In genomic region chr10:95610666-95611330, GRCm38 (mm10) we compare ENCODE assay signal across 11 mouse cellular contexts. TPM values are rescaled to one million over a fixed set of nuclear protein-coding genes. Genes with fewer than 3 reads are reported as not detected.
A peak's percentile ranks its signal among the peaks of the same experiment; 100 is the strongest.
DNase-seq lines count a peak whose midpoint lies in the region; ATAC-seq and TF ChIP-seq lines count a peak whose summit lies in the region.
"Had no signal": no experiment of that assay in that cellular context is flagged by ENCODE, and none has a peak within 500 bp of the region (broad histone marks: within the 10 kb centered on the region; RNA-seq: fewer than 3 reads in every experiment).

No protein-coding gene starts in this region.

- TF ChIP-seq EP300 in heart, adult 2 months (IDR thresholded peaks at IDR 0.05; ENCODE audit: insufficient read depth, low read depth, low read length): no peak

- TF ChIP-seq POLR2A in heart, adult 2 months (IDR thresholded peaks at IDR 0.05; ENCODE audit: insufficient read depth, low read depth, low read length): no peak

- H3K36me3 ChIP-seq in heart, adult 2 months (ENCODE audit: control insufficient read depth, insufficient read depth, low read length): no peaks in the 10 kb centered on the region
- H3K36me3 ChIP-seq in kidney, embryonic 15.5 days: no peaks in the 10 kb centered on the region

- H3K4me2 ChIP-seq in kidney, embryonic 15.5 days: peak overlapping the region; percentile 46

- H3K79me2 ChIP-seq in heart, adult 2 months (replicated peaks; ENCODE audit: control insufficient read depth, insufficient read depth, low read length): no peaks in the 10 kb centered on the region

- H3K4me3 ChIP-seq in heart, adult 2 months: peak overlapping the region; percentile 20
- H3K4me3 ChIP-seq in kidney, embryonic 15.5 days (replicated peaks): 0 out of 2 replicates have a peak overlapping the region, but pooled peaks have one; percentile 3

- ATAC-seq in kidney, embryonic 15.5 days (replicated peaks; ENCODE audit: low FRiP score): peak; percentile 23; the same call in 1 of the 2 replicates
- ATAC-seq: CD4-positive, CD25-positive, alpha-beta regulatory T cell, adult 4 months had no signal

- no peak for TF ChIP-seq CTCF in heart, adult 2 months (IDR thresholded peaks at IDR 0.05)

- no peaks in the 10 kb centered on the region for H3K9me3 ChIP-seq in kidney, embryonic 15.5 days (replicated peaks)

- DNase-seq in heart, adult 2 months: no peak
- DNase-seq in heart, postnatal 10 days: no peak
- DNase-seq in kidney, postnatal 25 days: no peak
- peak; percentile 46 for DNase-seq in embryo, embryonic 11 days
- peak; percentile 14 to 22 for DNase-seq in kidney, postnatal 36 days
- DNase-seq in adrenal gland, postnatal 14 days: no peak
- no peak for DNase-seq in layer of hippocampus, adult 9-10 months (ENCODE audit: low spot score)
- DNase-seq: gastrocnemius, postnatal 36 days; thymus, postnatal 36 days had no signal

- H3K4me1 ChIP-seq in heart, adult 2 months (ENCODE audit: control insufficient read depth, insufficient read depth, low read length): peaks cover 3% of the 10 kb centered on the region; the same call in 1 of the 2 replicates
- peaks cover 14% of the 10 kb centered on the region for H3K4me1 ChIP-seq in kidney, embryonic 15.5 days

- peak overlapping the region; percentile 37; the same call in 1 of the 2 replicates for H3K9ac ChIP-seq in heart, adult 2 months (ENCODE audit: low read depth, low read length)
- H3K9ac ChIP-seq in kidney, embryonic 15.5 days: no peak overlapping the region

- intact Hi-C loops in heart, adult 2 months (cut with DNase I): no loop called here
- intact Hi-C loops in heart, postnatal 10 days (cut with DNase I): loop anchor here (5.0 kb wide), 1 partner anchor 43 kb away; no protein-coding TSS in a partner anchor

- peak overlapping the region; percentile 63 for H3K27ac ChIP-seq in heart, adult 2 months
- peak overlapping the region; percentile 71 for H3K27ac ChIP-seq in kidney, embryonic 15.5 days

- WGBS in heart, adult 2 months: 29% methylated on average over 16 of the region's 16 CpGs
- WGBS in kidney, embryonic 15.5 days: 19% methylated on average over 16 of the region's 16 CpGs

- no peaks in the 10 kb centered on the region for H3K27me3 ChIP-seq in heart, adult 2 months (ENCODE audit: control insufficient read depth, insufficient read depth, low read length)
- H3K27me3 ChIP-seq in kidney, embryonic 15.5 days: no peaks in the 10 kb centered on the region

RNA-seq across cellular contexts. Expression of gene Nudt4, which starts 46.9 kb away (rescaled TPM):
- total RNA-seq in heart, adult 2 months (2021): 100 to 1,000 TPM; 328 to 349 TPM
- 48.8 and 109 TPM in 2 replicates for polyA plus RNA-seq in heart, adult 2 months (2012; rRNA removed)
- total RNA-seq in heart, postnatal 10 days (2021): 100 to 1,000 TPM; 215 to 280 TPM
- 113 and 125 TPM in 2 replicates for polyA plus RNA-seq in kidney, embryonic 15.5 days (2015; fragmentation: Nextera tagmentation; extraction: Ambion mirVana)
- total RNA-seq in adrenal gland, postnatal 14 days (2021): 103 and 113 TPM in 2 replicates

Comparison
In these comparisons a context has a peak if more than half of its experiments do, and no peak if none do; other contexts are left out.
1. DNase-seq: peak in embryo, embryonic 11 days (single experiment) and kidney, postnatal 36 days (2 of 2); none in heart, adult 2 months (0 of 2), heart, postnatal 10 days (0 of 2), kidney, postnatal 25 days (0 of 2), adrenal gland, postnatal 14 days (single experiment) and layer of hippocampus, adult 9-10 months (single experiment).